Mouse (Mus musculus): ENCODE data around the gene Gm28043. TPM values are rescaled to one million over a fixed set of nuclear protein-coding genes. Genes with fewer than 3 reads are reported as not detected.
A peak's percentile ranks its signal among the peaks of the same experiment; 100 is the strongest.

Gm28043 gene
- polyA plus RNA-seq, 1 experiment from 2014 or later: 2.8 TPM

DNA sequence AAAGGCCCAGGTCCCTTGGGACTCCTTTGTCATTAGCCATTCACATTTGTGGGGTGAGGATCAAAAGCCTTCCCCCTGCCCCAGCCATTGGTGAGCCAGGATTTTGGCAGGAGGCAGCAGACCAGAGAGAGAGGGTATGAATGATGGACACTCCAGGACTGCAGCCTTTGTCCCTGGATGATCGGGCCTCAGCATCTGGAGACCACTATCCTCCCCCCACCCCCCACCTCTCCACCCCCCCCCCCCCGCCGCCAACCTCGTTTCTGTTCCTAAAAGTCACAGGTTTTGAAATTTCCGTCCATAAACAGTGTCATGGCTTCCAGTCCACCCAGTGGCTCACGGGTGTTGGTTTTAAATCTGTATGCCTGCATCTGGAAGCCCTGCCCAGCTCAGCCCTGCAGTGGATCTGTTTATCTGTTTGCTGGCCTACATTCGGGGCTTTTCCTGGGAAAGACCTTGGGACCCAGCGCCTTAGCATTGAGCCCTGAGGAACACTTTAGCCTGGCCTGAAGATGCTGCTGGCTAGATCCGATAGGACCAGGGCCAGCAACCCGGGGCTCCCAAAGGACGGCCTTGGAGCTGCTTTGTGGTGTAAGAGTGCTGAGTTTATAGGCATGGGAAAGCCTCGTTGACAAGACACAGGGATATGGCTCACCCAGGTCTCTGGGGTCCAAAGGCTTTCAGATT is 116.7 kb downstream of the Gm28043 start:
- Histone ChIP-seq H3K4me1 (peaks cover 27% of the 10 kb centered on the region), H3K9me3 (replicated peaks) (no peaks in the 10 kb centered on the region), H3K27ac (peak overlapping the region; percentile 46), H3K36me3 (no peaks in the 10 kb centered on the region), H3K4me3 (no peak overlapping the region), H3K27me3 (ENCODE audit: low read depth, poor library complexity, severe bottlenecking) (no peaks in the 10 kb centered on the region)
- DNase-seq (ENCODE audit: low spot score): no peak
- 61% methylated on average over 12 of the region's 12 CpGs for WGBS

DNA sequence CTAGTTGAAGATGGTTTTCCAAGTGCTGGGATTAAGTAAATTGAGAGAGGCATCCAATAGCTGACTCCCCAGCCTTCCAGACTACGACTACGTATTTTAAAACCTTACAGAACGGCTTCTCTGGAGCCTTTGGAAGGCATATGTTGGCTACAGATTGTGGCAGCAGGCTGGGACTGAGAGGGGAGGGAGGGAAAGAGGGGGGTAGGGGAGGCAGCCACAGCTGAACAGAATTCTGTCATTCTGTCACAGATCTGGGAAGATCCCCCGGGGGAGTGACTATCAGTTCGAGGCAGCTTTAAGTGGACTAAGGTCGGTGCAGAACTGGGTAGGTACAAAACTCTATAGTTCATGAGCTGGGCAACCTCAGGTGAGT is 117.3 kb downstream of the Gm28043 start:
- Histone ChIP-seq H3K36me3 (no peaks in the 10 kb centered on the region), H3K9me3 (replicated peaks) (no peaks in the 10 kb centered on the region), H3K27me3 (ENCODE audit: low read depth, poor library complexity, severe bottlenecking) (no peaks in the 10 kb centered on the region), H3K4me1 (peaks cover 31% of the 10 kb centered on the region), H3K27ac (peak overlapping the region; percentile 46; the same call in 1 of the 2 replicates), H3K4me3 (no peak overlapping the region)
- WGBS: 72% methylated on average over 6 of the region's 6 CpGs
- no peak for DNase-seq (ENCODE audit: low spot score)

DNA sequence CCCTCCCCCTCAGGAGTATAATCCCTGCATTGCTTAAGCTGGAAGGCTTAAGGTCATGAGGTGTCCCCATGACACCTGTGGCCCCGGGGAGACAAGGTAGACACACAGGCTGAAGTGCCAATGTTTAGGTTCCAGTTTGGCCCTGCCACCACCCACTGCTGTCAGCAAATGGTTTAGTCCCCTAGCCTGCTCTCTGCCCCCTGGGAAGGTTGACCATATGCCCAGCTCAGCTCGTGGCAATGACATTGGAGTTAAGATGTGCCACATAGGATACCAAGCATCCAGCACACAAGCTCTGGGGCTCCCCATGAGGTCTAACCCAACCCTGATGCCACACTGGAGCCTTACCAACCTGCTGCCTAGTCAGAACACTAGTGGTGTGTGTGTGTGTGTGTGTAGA is 117.8 kb downstream of the Gm28043 start:
- Histone ChIP-seq H3K27me3 (ENCODE audit: low read depth, poor library complexity, severe bottlenecking) (no peaks in the 10 kb centered on the region), H3K4me3 (no peak overlapping the region), H3K36me3 (no peaks in the 10 kb centered on the region), H3K27ac (no peak overlapping the region), H3K4me1 (peaks cover 32% of the 10 kb centered on the region), H3K9me3 (replicated peaks) (no peaks in the 10 kb centered on the region)
- WGBS: 86% methylated on average over 2 of the region's 2 CpGs
- no peak for DNase-seq (ENCODE audit: low spot score)

DNA sequence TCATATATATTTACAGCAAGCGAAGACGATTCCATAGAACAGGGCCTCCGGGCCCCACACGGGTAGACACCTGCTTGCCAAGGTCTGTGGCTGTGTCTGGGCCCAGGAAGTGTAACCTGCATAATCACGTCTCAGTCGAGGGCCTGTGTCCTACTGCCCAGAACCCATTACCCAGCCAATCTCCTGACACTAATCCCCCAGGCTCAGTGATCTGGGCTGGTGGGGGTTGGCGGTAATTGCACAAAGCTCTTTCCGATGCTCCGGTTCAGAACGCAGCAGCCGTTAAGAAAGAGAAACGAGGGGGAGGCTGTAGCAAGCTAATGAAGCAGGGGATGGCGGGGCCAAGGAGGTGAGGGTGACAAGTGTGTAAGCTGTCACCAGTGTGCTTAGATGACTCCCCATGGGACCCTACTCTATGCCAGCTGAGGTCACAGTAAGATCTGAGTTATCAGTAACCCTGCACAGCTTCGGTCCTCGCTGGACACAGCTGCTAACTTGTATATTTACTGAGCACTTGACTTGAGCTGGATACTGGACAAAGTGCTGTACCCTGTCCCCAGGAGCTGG is 121.9 kb downstream of the Gm28043 start:
- Histone ChIP-seq H3K36me3 (no peaks in the 10 kb centered on the region), H3K4me1 (peaks cover 32% of the 10 kb centered on the region), H3K27me3 (ENCODE audit: low read depth, poor library complexity, severe bottlenecking) (no peaks in the 10 kb centered on the region), H3K9me3 (replicated peaks) (no peaks in the 10 kb centered on the region), H3K4me3 (no peak overlapping the region), H3K27ac (no peak overlapping the region)
- WGBS: 51% methylated on average over 15 of the region's 15 CpGs
- no peak for DNase-seq (ENCODE audit: low spot score)

DNA sequence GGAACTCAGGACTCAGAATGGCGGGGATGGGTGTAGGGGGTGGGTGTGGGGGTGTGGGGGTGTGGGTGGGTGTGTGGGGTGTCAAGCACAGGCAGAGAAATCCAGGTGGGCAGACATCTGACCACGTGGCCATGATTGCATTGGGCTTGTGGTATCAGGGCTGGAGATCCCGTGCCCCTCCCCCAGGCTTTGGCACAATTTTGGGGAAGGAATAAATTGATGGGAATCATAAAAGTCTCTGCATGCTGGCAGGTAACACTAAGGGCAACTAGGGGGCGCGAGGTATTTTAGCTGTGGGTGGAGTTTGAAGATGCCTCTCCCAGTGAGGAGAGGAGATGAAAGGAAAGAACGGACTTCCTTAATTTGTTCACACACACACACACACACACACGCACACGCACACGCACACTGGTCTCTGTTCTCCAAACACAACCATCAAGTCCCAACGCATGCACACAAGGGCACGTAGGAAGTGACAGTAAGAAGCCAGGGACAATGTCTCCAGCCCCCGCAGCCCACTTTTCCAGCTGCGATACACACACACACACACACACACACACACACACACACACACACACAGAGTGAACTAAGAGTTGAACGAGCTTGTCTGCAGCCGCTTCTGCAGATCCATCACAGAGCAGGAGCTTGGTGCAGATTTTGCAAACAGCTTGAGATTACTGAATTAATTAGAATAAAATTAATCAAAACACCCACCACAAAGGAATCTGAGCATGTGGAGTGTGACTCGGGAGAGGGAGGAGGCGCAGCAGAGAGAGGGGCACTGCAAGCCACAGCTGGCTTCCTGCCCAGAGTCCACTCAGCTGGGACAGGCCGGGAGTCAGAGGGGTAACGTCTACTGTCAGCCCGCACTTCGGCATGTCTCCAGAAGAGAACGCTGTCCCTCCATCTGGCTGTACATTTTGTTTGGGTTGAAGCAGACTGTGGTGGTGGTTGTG is 123.5 kb downstream of the Gm28043 start:
- no peak for DNase-seq (ENCODE audit: low spot score)
- Histone ChIP-seq H3K27me3 (ENCODE audit: low read depth, poor library complexity, severe bottlenecking) (no peaks in the 10 kb centered on the region), H3K27ac (no peak overlapping the region), H3K36me3 (no peaks in the 10 kb centered on the region), H3K9me3 (replicated peaks) (no peaks in the 10 kb centered on the region), H3K4me1 (peaks cover 29% of the 10 kb centered on the region), H3K4me3 (no peak overlapping the region)
- WGBS: 65% methylated on average over 22 of the region's 22 CpGs

DNA sequence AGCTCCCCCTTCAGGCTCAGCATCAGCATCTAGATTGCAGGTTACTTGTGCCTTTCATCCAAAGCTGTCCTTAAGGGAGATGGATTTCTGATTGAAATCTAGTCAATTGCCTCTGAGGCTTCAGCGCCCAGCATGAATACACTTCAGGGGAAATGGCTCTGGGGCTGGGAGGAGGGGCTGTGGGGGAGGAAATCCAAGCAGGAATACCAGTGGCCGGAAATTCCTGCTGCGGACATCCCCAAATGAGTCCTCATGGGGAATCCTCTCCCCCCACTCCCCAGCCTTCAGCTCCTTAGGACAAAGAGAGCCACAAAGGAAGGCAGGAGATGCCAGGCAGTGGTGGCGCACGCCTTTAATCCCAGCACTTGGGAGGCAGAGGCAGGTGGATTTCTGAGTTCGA is 132.8 kb downstream of the Gm28043 start:
- Histone ChIP-seq H3K36me3 (no peaks in the 10 kb centered on the region), H3K27ac (peak overlapping the region; percentile 44; the same call in 1 of the 2 replicates), H3K9me3 (replicated peaks) (no peaks in the 10 kb centered on the region), H3K4me1 (peaks cover 36% of the 10 kb centered on the region), H3K4me3 (no peak overlapping the region), H3K27me3 (ENCODE audit: low read depth, poor library complexity, severe bottlenecking) (peaks cover 45% of the 10 kb centered on the region; the same call in 1 of the 2 replicates)
- WGBS: 63% methylated on average over 6 of the region's 6 CpGs
- no peak for DNase-seq (ENCODE audit: low spot score)

Small RNA genes within 50 kb of the gene (microRNA-seq; reads per million reads assigned to microRNA genes)
- gene Mir7667: not detected

Other genes starting within 250 kb of the Gm28043 start
- 27.4 and 31.0 TPM in 2 replicates for gene Pim1, start 124.1 kb upstream of the Gm28043 start, polyA plus RNA-seq (2016; fragmentation: Nextera tagmentation; extraction: Ambion mirVana)
- gene Gm17657, start 65.2 kb upstream of the Gm28043 start, polyA plus RNA-seq (2016; fragmentation: Nextera tagmentation; extraction: Ambion mirVana): not detected in 2 replicates
- 20.9 and 22.4 TPM in 2 replicates for gene Tbc1d22b, start 65.1 kb upstream of the Gm28043 start, polyA plus RNA-seq (2016; fragmentation: Nextera tagmentation; extraction: Ambion mirVana)
- 0.90 and 0.97 TPM in 2 replicates for gene Tmem217, start 62.5 kb upstream of the Gm28043 start, polyA plus RNA-seq (2016; fragmentation: Nextera tagmentation; extraction: Ambion mirVana)
- 108 and 127 TPM in 2 replicates for gene Rnf8, start 86 bp upstream of the Gm28043 start, polyA plus RNA-seq (2016; fragmentation: Nextera tagmentation; extraction: Ambion mirVana)
- 124 and 134 TPM in 2 replicates for gene Cmtr1, start 45.7 kb downstream of the Gm28043 start, polyA plus RNA-seq (2016; fragmentation: Nextera tagmentation; extraction: Ambion mirVana)
- gene Ccdc167, start 102.2 kb downstream of the Gm28043 start, polyA plus RNA-seq (2016; fragmentation: Nextera tagmentation; extraction: Ambion mirVana): 16.2 and 21.4 TPM in 2 replicates

Measured in limb, embryonic 10.5 days (tissue).